Comparison of ENCODE assay signal across 11 mouse cellular contexts in the genomic region with DNA sequence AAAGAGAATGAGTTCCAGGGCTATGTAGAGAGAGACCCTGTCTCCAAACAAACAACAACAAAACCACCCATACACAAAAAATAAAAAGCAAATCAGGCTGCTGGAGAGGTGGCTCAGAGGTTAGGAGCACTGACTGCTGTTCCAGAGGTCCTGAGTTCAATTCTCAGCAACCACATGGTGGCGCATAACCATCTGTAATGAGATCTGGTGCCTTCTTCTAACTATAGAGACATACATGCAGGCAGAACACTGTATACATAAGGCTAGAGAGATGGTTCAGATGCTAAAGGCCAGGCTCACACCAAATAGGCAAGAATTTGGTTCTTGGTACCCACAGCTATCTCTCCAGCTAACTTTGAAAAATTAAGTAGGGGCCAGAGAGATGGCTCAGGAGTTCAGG. TPM values are rescaled to one million over a fixed set of nuclear protein-coding genes. Genes with fewer than 3 reads are reported as not detected.
DNase-seq lines count a peak whose midpoint lies in the region; ATAC-seq lines count a peak whose summit lies in the region.
"Had no signal": no experiment of that assay in that cellular context is flagged by ENCODE, and none has a peak within 500 bp of the region (broad histone marks: within the 10 kb centered on the region; RNA-seq: fewer than 3 reads in every experiment).

No protein-coding gene starts in this region.

- H3K27ac ChIP-seq in hindbrain, embryonic 11.5 days (ENCODE audit: low read depth, low read length) = no peak overlapping the region
- H3K27ac ChIP-seq in hindbrain, embryonic 10.5 days = no peak overlapping the region
- H3K27ac ChIP-seq: limb, embryonic 15.5 days; neural tube, embryonic 13.5 days had no signal

- 17% methylated on average over 1 of the region's 1 CpGs for WGBS in hindbrain, embryonic 11.5 days
- WGBS in hindbrain, embryonic 10.5 days = 22% methylated on average over 1 of the region's 1 CpGs

- H3K36me3 ChIP-seq in hindbrain, embryonic 11.5 days (ENCODE audit: control insufficient read depth, insufficient read depth, low read length) = no peaks in the 10 kb centered on the region
- no peaks in the 10 kb centered on the region for H3K36me3 ChIP-seq in hindbrain, embryonic 10.5 days
- H3K36me3 ChIP-seq: limb, embryonic 15.5 days; neural tube, embryonic 13.5 days had no signal

- H3K4me2 ChIP-seq in hindbrain, embryonic 11.5 days (replicated peaks; ENCODE audit: low read depth, low read length) = no peak overlapping the region
- H3K4me2 ChIP-seq: limb, embryonic 15.5 days; neural tube, embryonic 13.5 days had no signal

- H3K4me1 ChIP-seq in hindbrain, embryonic 11.5 days (replicated peaks; ENCODE audit: control insufficient read depth, insufficient read depth, low read length) = no peaks in the 10 kb centered on the region
- H3K4me1 ChIP-seq in hindbrain, embryonic 10.5 days (replicated peaks) = no peaks in the 10 kb centered on the region
- H3K4me1 ChIP-seq: limb, embryonic 15.5 days; neural tube, embryonic 13.5 days had no signal

- H3K9me3 ChIP-seq in hindbrain, embryonic 11.5 days (ENCODE audit: control insufficient read depth, low read length) = no peaks in the 10 kb centered on the region
- no peaks in the 10 kb centered on the region for H3K9me3 ChIP-seq in hindbrain, embryonic 10.5 days
- H3K9me3 ChIP-seq: limb, embryonic 15.5 days; neural tube, embryonic 13.5 days had no signal

- H3K9ac ChIP-seq in hindbrain, embryonic 11.5 days (ENCODE audit: low read depth, low read length) = no peak overlapping the region
- H3K9ac ChIP-seq: limb, embryonic 15.5 days; neural tube, embryonic 13.5 days had no signal

- peak; percentile 30 for DNase-seq in hindbrain, embryonic 11.5 days (ENCODE audit: low spot score)
- DNase-seq in hindbrain, embryonic 10.5 days (ENCODE audit: low spot score) = no peak
- peak; percentile 63 for DNase-seq in A20 (ENCODE audit: low read depth, low spot score)
- DNase-seq in T-cell, adult 2 months (ENCODE audit: low spot score) = peak; percentile 50
- peak; percentile 33 to 44 for DNase-seq in natural killer cell, adult 2 months (ENCODE audit: low spot score in 2 of 2)
- DNase-seq in right cerebral cortex, postnatal 25 days = no peak
- DNase-seq in gastrocnemius, postnatal 25 days = no peak
- DNase-seq in urinary bladder, adult 18-20 months (ENCODE audit: low spot score in 2 of 2) = no peak

- ATAC-seq in hindbrain, embryonic 11.5 days (ENCODE audit: low FRiP score) = no peak

- no peak overlapping the region for H3K4me3 ChIP-seq in hindbrain, embryonic 11.5 days (ENCODE audit: low read depth, low read length)
- H3K4me3 ChIP-seq in hindbrain, embryonic 10.5 days = no peak overlapping the region
- H3K4me3 ChIP-seq: limb, embryonic 15.5 days; neural tube, embryonic 13.5 days had no signal

- no peaks in the 10 kb centered on the region for H3K27me3 ChIP-seq in hindbrain, embryonic 11.5 days (ENCODE audit: control insufficient read depth, insufficient read depth, low read length)
- H3K27me3 ChIP-seq in hindbrain, embryonic 10.5 days (ENCODE audit: insufficient read depth, poor library complexity, severe bottlenecking) = no peaks in the 10 kb centered on the region
- H3K27me3 ChIP-seq: limb, embryonic 15.5 days; neural tube, embryonic 13.5 days had no signal

RNA-seq across cellular contexts. Expression of a gene that starts 8.4 kb away (rescaled TPM):
- polyA plus RNA-seq in hindbrain, embryonic 11.5 days (2014; fragmentation: Nextera tagmentation; extraction: Ambion mirVana) = 0.32 and 0.37 TPM in 2 replicates
- 0.44 and 0.47 TPM in 2 replicates for polyA plus RNA-seq in hindbrain, embryonic 10.5 days (2016; fragmentation: Nextera tagmentation; extraction: Ambion mirVana)
- total RNA-seq in gastrocnemius, postnatal 25 days (2021) = 10 to 100 TPM in 1 of 2 experiments, 1 to 10 TPM in 1; 6.8 to 10.9 TPM

RNA-seq across cellular contexts. Expression of a gene that starts 12.3 kb away (rescaled TPM):
- 164 and 180 TPM in 2 replicates for polyA plus RNA-seq in hindbrain, embryonic 11.5 days (2014; fragmentation: Nextera tagmentation; extraction: Ambion mirVana)
- 201 and 202 TPM in 2 replicates for polyA plus RNA-seq in hindbrain, embryonic 10.5 days (2016; fragmentation: Nextera tagmentation; extraction: Ambion mirVana)
- 100 to 1,000 TPM; 190 to 208 TPM for total RNA-seq in gastrocnemius, postnatal 25 days (2021)

RNA-seq across cellular contexts. Expression of a gene that starts 20.0 kb away (rescaled TPM):
- 158 TPM in 2 replicates for polyA plus RNA-seq in hindbrain, embryonic 11.5 days (2014; fragmentation: Nextera tagmentation; extraction: Ambion mirVana)
- polyA plus RNA-seq in hindbrain, embryonic 10.5 days (2016; fragmentation: Nextera tagmentation; extraction: Ambion mirVana) = 66.7 and 140 TPM in 2 replicates
- total RNA-seq in gastrocnemius, postnatal 25 days (2021) = not detected
- total RNA-seq: gastrocnemius, adult 18-20 months had no signal

RNA-seq across cellular contexts. Expression of a gene that starts 21.7 kb away (rescaled TPM):
- polyA plus RNA-seq in hindbrain, embryonic 11.5 days (2014; fragmentation: Nextera tagmentation; extraction: Ambion mirVana) = 56.1 and 57.2 TPM in 2 replicates
- polyA plus RNA-seq in hindbrain, embryonic 10.5 days (2016; fragmentation: Nextera tagmentation; extraction: Ambion mirVana) = 57.9 and 62.5 TPM in 2 replicates
- 10 to 100 TPM; 50.8 to 57.0 TPM for total RNA-seq in gastrocnemius, postnatal 25 days (2021)

RNA-seq across cellular contexts. Expression of a gene that starts 21.8 kb away (rescaled TPM):
- 55.6 and 59.6 TPM in 2 replicates for polyA plus RNA-seq in hindbrain, embryonic 11.5 days (2014; fragmentation: Nextera tagmentation; extraction: Ambion mirVana)
- polyA plus RNA-seq in hindbrain, embryonic 10.5 days (2016; fragmentation: Nextera tagmentation; extraction: Ambion mirVana) = 55.8 and 64.3 TPM in 2 replicates
- total RNA-seq in gastrocnemius, postnatal 25 days (2021) = 10 to 100 TPM; 15.7 to 20.8 TPM

Comparison
In these comparisons a context has a peak if more than half of its experiments do, and no peak if none do; other contexts are left out.
1. DNase-seq: peak in hindbrain, embryonic 11.5 days (single experiment), A20 (single experiment), T-cell, adult 2 months (single experiment) and natural killer cell, adult 2 months (2 of 2); none in hindbrain, embryonic 10.5 days (single experiment), right cerebral cortex, postnatal 25 days (single experiment), gastrocnemius, postnatal 25 days (single experiment) and urinary bladder, adult 18-20 months (0 of 2).